9 mouse cellular contexts compared by ENCODE assay signal in the genomic region with DNA sequence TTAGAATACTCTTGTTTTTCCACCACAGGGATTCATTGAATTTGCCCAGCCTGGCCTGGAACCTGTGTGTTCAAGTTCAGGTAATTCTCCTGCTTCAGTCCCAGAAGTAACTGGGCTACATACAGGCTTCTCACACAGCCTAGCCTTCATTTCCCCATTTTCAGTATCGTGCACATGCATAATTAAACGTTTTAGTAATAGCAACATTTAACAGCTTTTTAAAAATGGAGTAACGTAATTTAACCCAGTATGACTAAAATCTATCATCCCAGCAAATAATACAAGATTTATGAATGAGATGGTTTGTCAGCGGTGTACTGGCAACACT. TPM values are rescaled to one million over a fixed set of nuclear protein-coding genes. Genes with fewer than 3 reads are reported as not detected.
DNase-seq lines count a peak whose midpoint lies in the region; ATAC-seq and TF ChIP-seq lines count a peak whose summit lies in the region.
"Had no signal": no experiment of that assay in that cellular context is flagged by ENCODE, and none has a peak within 500 bp of the region (broad histone marks: within the 10 kb centered on the region; RNA-seq: fewer than 3 reads in every experiment).

No protein-coding gene starts in this region.

- no peak for ATAC-seq in kidney, postnatal 0 days (replicated peaks; ENCODE audit: low FRiP score, low read depth)
- ATAC-seq in intestine, embryonic 15.5 days, result no peak
- no peak for ATAC-seq in neural tube, embryonic 12.5 days (ENCODE audit: low FRiP score, low read depth)

- WGBS in kidney, postnatal 0 days, result 27% methylated on average over 4 of the region's 4 CpGs
- 38% methylated on average over 4 of the region's 4 CpGs for WGBS in embryonic facial prominence, embryonic 10.5 days
- 24% methylated on average over 4 of the region's 4 CpGs for WGBS in intestine, embryonic 15.5 days
- WGBS in neural tube, embryonic 12.5 days, result 32% methylated on average over 4 of the region's 4 CpGs

- no peaks in the 10 kb centered on the region for H3K36me3 ChIP-seq in kidney, postnatal 0 days (ENCODE audit: insufficient read depth, low read length)
- H3K36me3 ChIP-seq in embryonic facial prominence, embryonic 10.5 days (replicated peaks), result peaks cover 4% of the 10 kb centered on the region; the same call in 1 of the 2 replicates
- H3K36me3 ChIP-seq in intestine, embryonic 15.5 days, result no peaks in the 10 kb centered on the region
- H3K36me3 ChIP-seq in neural tube, embryonic 12.5 days, result no peaks in the 10 kb centered on the region

- no peak for DNase-seq in kidney, postnatal 0 days (ENCODE audit: low spot score)
- no peak for DNase-seq in kidney, postnatal 25 days
- DNase-seq in embryonic facial prominence, embryonic 10.5 days (ENCODE audit: low spot score), result no peak
- no peak for DNase-seq in retina, postnatal 1 day
- no peak for DNase-seq in left cerebral cortex, postnatal 4 days
- no peak for DNase-seq in right cerebral cortex, postnatal 14 days

- H3K4me1 ChIP-seq in kidney, postnatal 0 days (replicated peaks; ENCODE audit: insufficient read depth, low read length), result peaks cover 6% of the 10 kb centered on the region
- peaks cover 12% of the 10 kb centered on the region for H3K4me1 ChIP-seq in embryonic facial prominence, embryonic 10.5 days
- 0 out of 2 replicates have a peak, but pooled peaks cover 2% of the 10 kb centered on the region for H3K4me1 ChIP-seq in intestine, embryonic 15.5 days (replicated peaks)
- peaks cover 5% of the 10 kb centered on the region; the same call in 1 of the 2 replicates for H3K4me1 ChIP-seq in neural tube, embryonic 12.5 days

- intact Hi-C loops in left cerebral cortex, postnatal 4 days (cut with DNase I), result loop anchor here (5.0 kb wide), 1 partner anchor 91 kb away; no protein-coding TSS in a partner anchor

- H3K4me3 ChIP-seq in kidney, postnatal 0 days (replicated peaks; ENCODE audit: low read depth, low read length), result peak overlapping the region; percentile 76
- H3K4me3 ChIP-seq in embryonic facial prominence, embryonic 10.5 days, result peak overlapping the region; percentile 87
- peak overlapping the region; percentile 87 for H3K4me3 ChIP-seq in intestine, embryonic 15.5 days (replicated peaks)
- H3K4me3 ChIP-seq in neural tube, embryonic 12.5 days, result peak overlapping the region; percentile 92

- TF ChIP-seq CTCF in kidney, postnatal 0 days (IDR thresholded peaks at IDR 0.05; ENCODE audit: low read depth), result no peak

- no peaks in the 10 kb centered on the region for H3K27me3 ChIP-seq in kidney, postnatal 0 days (ENCODE audit: insufficient read depth, low read length)
- H3K27me3 ChIP-seq in embryonic facial prominence, embryonic 10.5 days (replicated peaks; ENCODE audit: low read depth, poor library complexity, severe bottlenecking), result no peaks in the 10 kb centered on the region
- no peaks in the 10 kb centered on the region for H3K27me3 ChIP-seq in intestine, embryonic 15.5 days (replicated peaks)
- no peaks in the 10 kb centered on the region for H3K27me3 ChIP-seq in neural tube, embryonic 12.5 days (replicated peaks)

- no peaks in the 10 kb centered on the region for H3K9me3 ChIP-seq in kidney, postnatal 0 days (replicated peaks; ENCODE audit: low read length)
- no peaks in the 10 kb centered on the region for H3K9me3 ChIP-seq in embryonic facial prominence, embryonic 10.5 days
- no peaks in the 10 kb centered on the region for H3K9me3 ChIP-seq in intestine, embryonic 15.5 days
- no peaks in the 10 kb centered on the region for H3K9me3 ChIP-seq in neural tube, embryonic 12.5 days

- peak overlapping the region; percentile 75; the same call in 1 of the 2 replicates for H3K9ac ChIP-seq in kidney, postnatal 0 days (ENCODE audit: low read depth, low read length)
- H3K9ac ChIP-seq in intestine, embryonic 15.5 days, result peak overlapping the region; percentile 99
- H3K9ac ChIP-seq in neural tube, embryonic 12.5 days, result peak overlapping the region; percentile 98; the same call in 1 of the 2 replicates

- H3K27ac ChIP-seq in kidney, postnatal 0 days, result no peak overlapping the region
- H3K27ac ChIP-seq in embryonic facial prominence, embryonic 10.5 days (replicated peaks), result peak overlapping the region; percentile 96
- H3K27ac ChIP-seq in intestine, embryonic 15.5 days, result peak overlapping the region; percentile 95; the same call in 1 of the 2 replicates
- H3K27ac ChIP-seq in neural tube, embryonic 12.5 days, result no peak overlapping the region

- H3K4me2 ChIP-seq in kidney, postnatal 0 days (ENCODE audit: low read length), result peak overlapping the region; percentile 80
- peak overlapping the region; percentile 65 for H3K4me2 ChIP-seq in intestine, embryonic 15.5 days (replicated peaks)
- H3K4me2 ChIP-seq in neural tube, embryonic 12.5 days (replicated peaks), result peak overlapping the region; percentile 76

RNA-seq across cellular contexts. Expression of a gene that starts 0.6 kb away (rescaled TPM):
- polyA plus RNA-seq in kidney, postnatal 0 days (2015; fragmentation: Nextera tagmentation; extraction: Ambion mirVana), result 7.4 and 7.6 TPM in 2 replicates
- polyA plus RNA-seq in embryonic facial prominence, embryonic 10.5 days (2016; fragmentation: Nextera tagmentation; extraction: Ambion mirVana), result 9.1 and 9.9 TPM in 2 replicates
- polyA plus RNA-seq in intestine, embryonic 15.5 days (2015; fragmentation: Nextera tagmentation; extraction: Ambion mirVana), result 10.7 and 11.5 TPM in 2 replicates
- 15.5 and 15.8 TPM in 2 replicates for polyA plus RNA-seq in neural tube, embryonic 12.5 days (2016; fragmentation: Nextera tagmentation; extraction: Ambion mirVana)
- total RNA-seq in left cerebral cortex, postnatal 4 days (2021), result 100 to 1,000 TPM; 101 to 104 TPM

RNA-seq across cellular contexts. Expression of a gene that starts 49.7 kb away (rescaled TPM):
- polyA plus RNA-seq in kidney, postnatal 0 days (2015; fragmentation: Nextera tagmentation; extraction: Ambion mirVana), result not detected in 2 replicates
- polyA plus RNA-seq in embryonic facial prominence, embryonic 10.5 days (2016; fragmentation: Nextera tagmentation; extraction: Ambion mirVana), result 0.03 TPM in 1 of 2 replicates, not detected in the other
- not detected in 2 replicates for polyA plus RNA-seq in intestine, embryonic 15.5 days (2015; fragmentation: Nextera tagmentation; extraction: Ambion mirVana)
- not detected in 2 replicates for polyA plus RNA-seq in neural tube, embryonic 12.5 days (2016; fragmentation: Nextera tagmentation; extraction: Ambion mirVana)
- not detected for total RNA-seq in left cerebral cortex, postnatal 4 days (2021)
- total RNA-seq: left cerebral cortex, adult 18-20 months had no signal

Comparison
In these comparisons a context has a peak if more than half of its experiments do, and no peak if none do; other contexts are left out.
1. H3K27ac ChIP-seq: peak in embryonic facial prominence, embryonic 10.5 days (single experiment) and intestine, embryonic 15.5 days (single experiment); none in kidney, postnatal 0 days (single experiment) and neural tube, embryonic 12.5 days (single experiment).
2. Peak in every context shown above with its lines, with median percentiles within 50 percentile points of each other: H3K4me2 ChIP-seq, H3K4me3 ChIP-seq and H3K9ac ChIP-seq.